Mouse (Mus musculus): Measurements from ENCODE around the gene Fam136a. TPM values are rescaled to one million over a fixed set of nuclear protein-coding genes. Genes with fewer than 3 reads are reported as not detected.

Fam136a gene
- polyA plus RNA-seq, 1 experiment from 2014 or later, result 176 TPM

DNA sequence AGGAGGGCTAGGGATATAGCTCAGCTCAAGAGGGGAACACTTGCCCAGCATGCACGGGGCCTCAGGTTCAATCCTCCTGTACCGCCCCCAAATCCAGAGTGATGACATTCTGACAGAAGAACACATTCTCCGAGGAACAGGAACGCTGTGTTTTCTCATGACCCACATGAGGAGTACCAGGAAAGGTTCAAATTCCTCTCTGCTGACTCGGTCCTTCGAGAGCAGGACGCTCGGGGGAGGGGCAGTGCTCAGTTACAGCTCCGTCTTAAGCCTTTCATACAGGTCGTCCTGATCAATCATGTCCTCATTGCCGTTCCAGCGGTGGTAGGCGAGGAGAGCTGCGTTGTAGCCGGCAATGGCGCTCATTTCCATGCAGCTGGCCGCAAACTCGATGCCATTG is 23.0 kb downstream of the Fam136a start:
- Histone ChIP-seq H3K9me3 (ENCODE audit: control insufficient read depth, low read length) (no peaks in the 10 kb centered on the region), H3K4me1 (ENCODE audit: control insufficient read depth, insufficient read depth, low read length) (no peaks in the 10 kb centered on the region), H3K4me2 (ENCODE audit: low read depth, low read length) (no peak overlapping the region), H3K9ac (ENCODE audit: low read depth, low read length) (no peak overlapping the region), H3K27me3 (replicated peaks; ENCODE audit: control insufficient read depth, insufficient read depth, low read length) (no peaks in the 10 kb centered on the region), H3K36me3 (ENCODE audit: control insufficient read depth, insufficient read depth, low read length) (peaks cover 37% of the 10 kb centered on the region), H3K27ac (ENCODE audit: low read length) (no peak overlapping the region), H3K4me3 (ENCODE audit: low read length) (no peak overlapping the region)
- WGBS, result 76% methylated on average over 18 of the region's 18 CpGs
- no peak for ATAC-seq

DNA sequence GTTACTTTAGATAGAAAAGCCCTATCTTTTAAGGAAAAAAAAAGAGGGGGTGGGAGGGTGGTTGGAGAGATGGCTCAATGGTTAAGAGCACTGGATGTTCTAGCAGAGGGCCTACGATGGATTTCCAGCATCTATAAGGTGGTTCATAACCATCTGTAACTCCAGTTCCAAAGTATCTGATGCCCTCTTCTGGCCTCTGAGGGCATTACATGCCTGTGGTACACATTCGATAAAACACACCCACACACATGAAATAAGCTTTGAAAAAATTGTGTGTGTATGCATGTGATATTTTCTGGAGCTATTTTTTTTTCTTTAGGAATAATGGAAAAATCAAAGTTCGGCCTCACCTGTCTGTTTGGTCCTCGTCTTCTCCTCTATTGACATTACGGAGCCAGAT is 25.9 kb downstream of the Fam136a start:
- H3K4me1 ChIP-seq (ENCODE audit: control insufficient read depth, insufficient read depth, low read length), result peaks cover 14% of the 10 kb centered on the region
- no peak for ATAC-seq
- WGBS, result 92% methylated on average over 5 of the region's 5 CpGs
- H3K36me3 ChIP-seq (ENCODE audit: control insufficient read depth, insufficient read depth, low read length), result peaks cover 36% of the 10 kb centered on the region
- no peak overlapping the region for H3K27ac ChIP-seq (ENCODE audit: low read length)
- H3K9me3 ChIP-seq (ENCODE audit: control insufficient read depth, low read length), result no peaks in the 10 kb centered on the region
- H3K27me3 ChIP-seq (replicated peaks; ENCODE audit: control insufficient read depth, insufficient read depth, low read length), result no peaks in the 10 kb centered on the region
- no peak overlapping the region for H3K4me3 ChIP-seq (ENCODE audit: low read length)
- no peak overlapping the region for H3K4me2 ChIP-seq (ENCODE audit: low read depth, low read length)
- no peak overlapping the region for H3K9ac ChIP-seq (ENCODE audit: low read depth, low read length)

GRCm38 (mm10) chr6:86393187-86393586 is 27.7 kb downstream of the Fam136a start:
- H3K9me3 ChIP-seq (ENCODE audit: control insufficient read depth, low read length), result no peaks in the 10 kb centered on the region
- H3K27me3 ChIP-seq (replicated peaks; ENCODE audit: control insufficient read depth, insufficient read depth, low read length), result no peaks in the 10 kb centered on the region
- no peak overlapping the region for H3K9ac ChIP-seq (ENCODE audit: low read depth, low read length)
- H3K4me1 ChIP-seq (ENCODE audit: control insufficient read depth, insufficient read depth, low read length), result peaks cover 19% of the 10 kb centered on the region
- whole genome bisulfite sequencing, result 90% methylated on average over 1 of the region's 1 CpGs
- H3K4me2 ChIP-seq (ENCODE audit: low read depth, low read length), result no peak overlapping the region
- ATAC-seq, result no peak
- H3K36me3 ChIP-seq (ENCODE audit: control insufficient read depth, insufficient read depth, low read length), result peaks cover 33% of the 10 kb centered on the region
- H3K4me3 ChIP-seq (ENCODE audit: low read length), result no peak overlapping the region
- H3K27ac ChIP-seq (ENCODE audit: low read length), result no peak overlapping the region

GRCm38 (mm10) chr6:86394078-86394720 is 28.8 kb downstream of the Fam136a start:
- peaks cover 25% of the 10 kb centered on the region for H3K36me3 ChIP-seq (ENCODE audit: control insufficient read depth, insufficient read depth, low read length)
- ATAC-seq, result no peak
- H3K4me3 ChIP-seq (ENCODE audit: low read length), result no peak overlapping the region
- no peak overlapping the region for H3K9ac ChIP-seq (ENCODE audit: low read depth, low read length)
- no peaks in the 10 kb centered on the region for H3K27me3 ChIP-seq (replicated peaks; ENCODE audit: control insufficient read depth, insufficient read depth, low read length)
- WGBS, result 84% methylated on average over 17 of the region's 17 CpGs
- H3K4me2 ChIP-seq (ENCODE audit: low read depth, low read length), result no peak overlapping the region
- no peaks in the 10 kb centered on the region for H3K9me3 ChIP-seq (ENCODE audit: control insufficient read depth, low read length)
- peaks cover 19% of the 10 kb centered on the region for H3K4me1 ChIP-seq (ENCODE audit: control insufficient read depth, insufficient read depth, low read length)
- H3K27ac ChIP-seq (ENCODE audit: low read length), result no peak overlapping the region

- no peak for ATAC-seq
- H3K27ac ChIP-seq (ENCODE audit: low read length), result no peak overlapping the region
- no peak overlapping the region for H3K9ac ChIP-seq (ENCODE audit: low read depth, low read length)
- 87% methylated on average over 9 of the region's 9 CpGs for WGBS
- peaks cover 19% of the 10 kb centered on the region for H3K4me1 ChIP-seq (ENCODE audit: control insufficient read depth, insufficient read depth, low read length)
- H3K36me3 ChIP-seq (ENCODE audit: control insufficient read depth, insufficient read depth, low read length), result peaks cover 22% of the 10 kb centered on the region
- no peak overlapping the region for H3K4me2 ChIP-seq (ENCODE audit: low read depth, low read length)
- no peak overlapping the region for H3K4me3 ChIP-seq (ENCODE audit: low read length)
- H3K27me3 ChIP-seq (replicated peaks; ENCODE audit: control insufficient read depth, insufficient read depth, low read length), result no peaks in the 10 kb centered on the region
- H3K9me3 ChIP-seq (ENCODE audit: control insufficient read depth, low read length), result no peaks in the 10 kb centered on the region
Measured at GRCm38 (mm10) chr6:86395021-86395420, 29.6 kb downstream of the Fam136a start.

DNA sequence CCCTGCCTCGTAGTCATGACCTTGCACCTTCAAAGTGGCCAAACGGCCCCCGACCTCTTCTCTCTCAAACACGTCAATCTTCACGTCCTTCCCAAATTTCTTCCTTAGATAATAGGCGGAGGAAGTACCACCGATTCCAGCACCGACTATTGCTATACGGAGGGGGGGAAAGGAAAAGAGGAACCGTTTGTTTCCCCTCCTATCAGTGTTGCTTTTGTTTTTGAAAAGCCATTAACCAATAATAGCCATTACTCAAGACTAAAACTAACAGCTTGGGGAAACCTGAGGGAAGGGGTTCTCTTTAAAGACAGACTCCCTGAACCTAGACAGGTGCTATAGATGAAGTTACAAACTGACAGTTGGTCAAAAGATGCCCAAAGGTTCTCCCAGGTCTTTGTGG is 30.5 kb downstream of the Fam136a start:
- ATAC-seq, result no peak
- peak overlapping the region; percentile 95 for H3K4me3 ChIP-seq (ENCODE audit: low read length)
- WGBS, result 27% methylated on average over 10 of the region's 10 CpGs
- H3K4me2 ChIP-seq (ENCODE audit: low read depth, low read length), result peak overlapping the region; percentile 84
- H3K36me3 ChIP-seq (ENCODE audit: control insufficient read depth, insufficient read depth, low read length), result peaks cover 13% of the 10 kb centered on the region
- peaks cover 19% of the 10 kb centered on the region for H3K4me1 ChIP-seq (ENCODE audit: control insufficient read depth, insufficient read depth, low read length)
- no peaks in the 10 kb centered on the region for H3K27me3 ChIP-seq (replicated peaks; ENCODE audit: control insufficient read depth, insufficient read depth, low read length)
- peak overlapping the region; percentile 93 for H3K9ac ChIP-seq (ENCODE audit: low read depth, low read length)
- no peaks in the 10 kb centered on the region for H3K9me3 ChIP-seq (ENCODE audit: control insufficient read depth, low read length)
- H3K27ac ChIP-seq (ENCODE audit: low read length), result peak overlapping the region; percentile 82; the same call in 1 of the 2 replicates

DNA sequence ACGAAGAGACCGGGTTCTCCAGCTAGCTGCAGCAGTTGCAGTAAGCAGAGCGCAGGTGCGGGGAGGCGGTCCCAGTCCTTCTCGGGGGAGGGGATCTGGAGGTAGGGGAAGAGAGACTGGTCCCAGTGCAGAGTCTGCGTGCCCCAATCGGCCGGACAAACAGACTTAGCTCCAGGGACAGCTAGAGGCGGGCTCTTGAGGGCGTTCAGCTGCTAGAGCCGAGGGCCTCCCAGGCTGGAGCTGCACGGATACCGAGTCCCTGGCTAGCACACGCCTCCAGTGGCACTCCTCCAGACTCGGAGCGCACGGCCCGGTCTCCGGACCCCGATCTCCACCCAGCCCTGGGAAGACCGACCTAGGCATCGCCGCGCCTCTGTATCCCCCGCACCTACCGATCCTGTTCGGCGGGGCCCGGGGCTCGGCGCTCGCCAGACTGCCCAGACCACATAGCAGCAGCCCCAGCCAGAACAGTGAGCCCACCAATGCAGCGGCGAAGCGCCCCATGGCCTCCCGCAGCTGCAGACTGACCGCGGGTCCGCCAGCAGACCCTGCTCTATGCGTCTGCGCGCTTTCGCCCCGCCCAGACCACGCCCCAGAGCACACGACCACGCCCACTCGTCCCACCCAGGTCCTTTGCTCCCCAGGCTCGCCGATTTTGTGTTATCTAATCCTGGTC is 31.3 kb downstream of the Fam136a start, which contains the start of gene Pcyox1:
TSS of gene Pcyox1 (minus strand) at position 574 of the 676 bp plus-strand sequence.
- under 1% methylated on average over 51 of the region's 51 CpGs for WGBS
- H3K9ac ChIP-seq (ENCODE audit: low read depth, low read length), result peak within 1 kb of the TSS; percentile 93
- peak within 1 kb of the TSS; percentile 82 for H3K27ac ChIP-seq (ENCODE audit: low read length)
- peaks cover 19% of the 10 kb centered on the region for H3K4me1 ChIP-seq (ENCODE audit: control insufficient read depth, insufficient read depth, low read length)
- ATAC-seq, result peak; percentile 94
- H3K4me2 ChIP-seq (ENCODE audit: low read depth, low read length), result peak within 1 kb of the TSS; percentile 84
- H3K27me3 ChIP-seq (replicated peaks; ENCODE audit: control insufficient read depth, insufficient read depth, low read length), result no peaks in the 10 kb centered on the region
- H3K36me3 ChIP-seq (ENCODE audit: control insufficient read depth, insufficient read depth, low read length), result peaks cover 7% of the 10 kb centered on the region
- peak within 1 kb of the TSS; percentile 95 for H3K4me3 ChIP-seq (ENCODE audit: low read length)
- no peaks in the 10 kb centered on the region for H3K9me3 ChIP-seq (ENCODE audit: control insufficient read depth, low read length)

DNA sequence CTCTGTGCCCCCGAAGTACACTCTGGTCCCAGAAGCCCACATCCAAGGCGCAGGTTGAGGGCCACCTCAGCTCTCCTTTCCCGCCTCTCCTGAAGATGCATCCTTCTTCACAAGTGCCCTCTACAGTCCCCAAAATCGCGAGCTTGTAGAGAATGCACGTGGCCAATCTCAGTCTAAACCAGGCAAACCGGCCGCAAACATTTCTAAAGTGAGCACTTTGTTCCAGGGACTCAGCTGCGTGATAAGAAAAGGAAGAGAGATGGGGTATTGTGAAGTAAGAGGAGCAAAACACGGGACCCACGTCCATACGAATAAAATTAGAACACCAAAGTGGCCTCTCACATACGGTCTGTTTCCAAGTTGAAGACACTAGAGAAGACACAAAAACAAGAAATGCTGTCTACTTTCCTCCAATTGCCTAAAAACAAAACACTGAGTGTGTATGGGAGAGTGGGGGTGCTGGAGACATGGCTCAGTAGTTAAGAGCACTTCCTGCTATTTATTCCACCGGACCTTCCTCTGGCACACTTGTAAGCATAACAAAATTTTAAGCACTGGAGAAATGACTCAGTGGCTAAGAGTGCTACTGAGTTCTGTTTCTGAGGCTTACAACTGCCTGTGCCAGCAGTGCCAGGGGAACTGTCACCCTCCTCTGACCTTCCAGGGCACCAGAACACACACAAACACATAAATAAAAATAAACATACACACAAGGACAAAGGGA is 32.0 kb downstream of the Fam136a start:
- Histone ChIP-seq H3K9ac (ENCODE audit: low read depth, low read length) (peak overlapping the region; percentile 93), H3K4me1 (ENCODE audit: control insufficient read depth, insufficient read depth, low read length) (peaks cover 19% of the 10 kb centered on the region), H3K36me3 (ENCODE audit: control insufficient read depth, insufficient read depth, low read length) (peaks cover 2% of the 10 kb centered on the region; the same call in 1 of the 2 replicates), H3K4me2 (ENCODE audit: low read depth, low read length) (peak overlapping the region; percentile 84), H3K9me3 (ENCODE audit: control insufficient read depth, low read length) (no peaks in the 10 kb centered on the region), H3K27me3 (replicated peaks; ENCODE audit: control insufficient read depth, insufficient read depth, low read length) (no peaks in the 10 kb centered on the region), H3K4me3 (ENCODE audit: low read length) (peak overlapping the region; percentile 95), H3K27ac (ENCODE audit: low read length) (peak overlapping the region; percentile 82)
- 6% methylated on average over 14 of the region's 14 CpGs for WGBS
- ATAC-seq, result peak; percentile 19

DNA sequence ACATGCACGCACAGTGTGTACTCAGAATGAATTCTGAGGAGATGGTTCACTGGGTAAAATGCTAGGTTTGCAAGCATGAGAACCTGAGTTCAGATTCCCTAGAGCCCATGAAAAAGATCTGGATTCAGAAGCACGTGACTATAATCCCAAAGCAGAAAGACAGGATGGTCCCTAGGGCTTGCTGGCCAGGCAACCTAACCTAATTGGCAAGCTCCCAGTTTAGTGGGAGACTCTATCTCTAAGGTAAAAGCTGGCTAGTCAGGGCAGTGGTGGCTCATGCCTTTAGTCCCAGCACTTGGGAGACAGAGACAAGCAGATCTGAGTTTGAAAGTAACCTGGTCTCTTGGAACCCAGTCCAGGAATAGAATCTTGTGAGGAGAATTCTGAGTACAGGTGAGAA is 33.5 kb downstream of the Fam136a start:
- Histone ChIP-seq H3K27ac (ENCODE audit: low read length) (no peak overlapping the region), H3K36me3 (ENCODE audit: control insufficient read depth, insufficient read depth, low read length) (no peaks in the 10 kb centered on the region; the same call in 1 of the 2 replicates), H3K4me2 (ENCODE audit: low read depth, low read length) (no peak overlapping the region), H3K4me3 (ENCODE audit: low read length) (no peak overlapping the region), H3K27me3 (replicated peaks; ENCODE audit: control insufficient read depth, insufficient read depth, low read length) (no peaks in the 10 kb centered on the region), H3K9me3 (ENCODE audit: control insufficient read depth, low read length) (no peaks in the 10 kb centered on the region), H3K9ac (ENCODE audit: low read depth, low read length) (no peak overlapping the region), H3K4me1 (ENCODE audit: control insufficient read depth, insufficient read depth, low read length) (peaks cover 19% of the 10 kb centered on the region)
- WGBS, result 71% methylated on average over 2 of the region's 2 CpGs
- ATAC-seq, result no peak
